Mouse (Mus musculus) heart, embryonic 10.5 days (tissue): ENCODE measurements around the gene Unc5a. TPM values are rescaled to one million over a fixed set of nuclear protein-coding genes. Genes with fewer than 3 reads are reported as not detected.

Experiments
- DNase-seq: peaks from one replicate; pipeline ENCODE4 v3.0.0-alpha.2; 2017; ENCODE audit warnings: low spot score
- H3K27ac ChIP-seq: fragments of 300-500 bp; sonication (generic); 2 replicates; pipeline ENCODE4 v1.5.1; 2016; ENCODE audit warnings: mild to moderate bottlenecking
- H3K27me3 ChIP-seq: fragments of 300-500 bp; sonication (generic); 2 replicates; pipeline ENCODE4 v1.6.1; 2016; ENCODE audit warnings: mild to moderate bottlenecking; ENCODE audit not compliant: poor library complexity, insufficient read depth, severe bottlenecking
- H3K36me3 ChIP-seq: fragments of 300-500 bp; sonication (generic); 2 replicates; pipeline ENCODE4 v1.6.1; 2016; ENCODE audit warnings: mild to moderate bottlenecking, moderate library complexity
- H3K4me1 ChIP-seq: fragments of 300-500 bp; sonication (generic); 2 replicates; pipeline ENCODE4 v1.6.1; 2016; ENCODE audit warnings: mild to moderate bottlenecking
- H3K4me3 ChIP-seq: fragments of 300-500 bp; sonication (generic); 2 replicates; pipeline ENCODE4 v1.5.1; 2016; ENCODE audit warnings: mild to moderate bottlenecking, moderate library complexity
- H3K9me3 ChIP-seq: fragments of 300-500 bp; sonication (generic); 2 replicates; pipeline ENCODE4 v1.6.1; 2016; ENCODE audit warnings: mild to moderate bottlenecking, moderate library complexity
- WGBS: fragments of 180-500 bp; shearing (Covaris S2); methylation state at CpG from one replicate; pipeline ENCODE4 v1.1.7; 2016; 5-methylcytosine and 5-hydroxymethylcytosine counted together
- polyA plus RNA-seq: library from polyadenylated mRNA; unstranded; fragments of >200 nt; fragmentation: Nextera tagmentation; extraction: Ambion mirVana; gene quantifications from 2 replicates; pipeline ENCODE4 v1.2.1, GENCODE M21; 2016

Unc5a gene
- polyA plus RNA-seq, 1 experiment from 2014 or later = 1.8 TPM

GRCm38 (mm10) chr13:54988181-54988760, 39.1 kb downstream of the Unc5a start:
- Histone ChIP-seq H3K36me3 (no peaks in the 10 kb centered on the region), H3K4me1 (peaks cover 27% of the 10 kb centered on the region), H3K9me3 (no peaks in the 10 kb centered on the region), H3K4me3 (no peak overlapping the region), H3K27ac (peak overlapping the region; percentile 44; the same call in 1 of the 2 replicates), H3K27me3 (peaks cover 67% of the 10 kb centered on the region)
- WGBS = 25% methylated on average over 7 of the region's 7 CpGs
- no peak for DNase-seq

GRCm38 (mm10) chr13:54992215-54992614, 43.0 kb downstream of the Unc5a start:
- H3K27me3 ChIP-seq = peaks cover 57% of the 10 kb centered on the region
- no peaks in the 10 kb centered on the region for H3K36me3 ChIP-seq
- no peaks in the 10 kb centered on the region for H3K9me3 ChIP-seq
- no peak overlapping the region for H3K27ac ChIP-seq
- H3K4me1 ChIP-seq = peaks cover 42% of the 10 kb centered on the region
- DNase-seq = no peak
- H3K4me3 ChIP-seq = no peak overlapping the region
- WGBS = 86% methylated on average over 7 of the region's 7 CpGs

- WGBS = 18% methylated on average over 4 of the region's 4 CpGs
- Histone ChIP-seq H3K4me1 (peaks cover 27% of the 10 kb centered on the region), H3K27me3 (peaks cover 64% of the 10 kb centered on the region), H3K9me3 (no peaks in the 10 kb centered on the region), H3K36me3 (no peaks in the 10 kb centered on the region), H3K27ac (peak overlapping the region; percentile 43; the same call in 1 of the 2 replicates), H3K4me3 (no peak overlapping the region)
- no peak for DNase-seq
Observed at GRCm38 (mm10) chr13:54994576-54994975, 45.4 kb downstream of the Unc5a start.

GRCm38 (mm10) chr13:54995161-54995560, 46.0 kb downstream of the Unc5a start:
- Histone ChIP-seq H3K27me3 (peaks cover 62% of the 10 kb centered on the region), H3K36me3 (no peaks in the 10 kb centered on the region), H3K27ac (no peak overlapping the region; the same call in 1 of the 2 replicates), H3K9me3 (no peaks in the 10 kb centered on the region), H3K4me1 (peaks cover 24% of the 10 kb centered on the region), H3K4me3 (no peak overlapping the region)
- DNase-seq = no peak
- 30% methylated on average over 6 of the region's 6 CpGs for WGBS

GRCm38 (mm10) chr13:54997568-54997967, 48.4 kb downstream of the Unc5a start:
- H3K36me3 ChIP-seq = no peaks in the 10 kb centered on the region
- no peak overlapping the region for H3K4me3 ChIP-seq
- H3K27me3 ChIP-seq = peaks cover 62% of the 10 kb centered on the region
- 81% methylated on average over 8 of the region's 8 CpGs for WGBS
- DNase-seq = no peak
- peaks cover 23% of the 10 kb centered on the region for H3K4me1 ChIP-seq
- H3K27ac ChIP-seq = no peak overlapping the region
- no peaks in the 10 kb centered on the region for H3K9me3 ChIP-seq

GRCm38 (mm10) chr13:55000433-55000832, 51.2 kb downstream of the Unc5a start:
- H3K4me1 ChIP-seq = no peaks in the 10 kb centered on the region; the same call in 1 of the 2 replicates
- no peak overlapping the region for H3K4me3 ChIP-seq
- no peaks in the 10 kb centered on the region for H3K36me3 ChIP-seq
- WGBS = 79% methylated on average over 10 of the region's 10 CpGs
- no peak overlapping the region for H3K27ac ChIP-seq
- no peaks in the 10 kb centered on the region for H3K9me3 ChIP-seq
- DNase-seq = no peak
- H3K27me3 ChIP-seq = peaks cover 75% of the 10 kb centered on the region

- H3K27me3 ChIP-seq = peaks cover 79% of the 10 kb centered on the region
Observed at GRCm38 (mm10) chr13:55002090-55002489, 52.9 kb downstream of the Unc5a start.

GRCm38 (mm10) chr13:55004646-55005045, 55.4 kb downstream of the Unc5a start:
- Histone ChIP-seq H3K9me3 (no peaks in the 10 kb centered on the region), H3K27ac (no peak overlapping the region), H3K27me3 (peaks cover 90% of the 10 kb centered on the region), H3K36me3 (no peaks in the 10 kb centered on the region), H3K4me1 (no peaks in the 10 kb centered on the region; the same call in 1 of the 2 replicates), H3K4me3 (no peak overlapping the region)
- no peak for DNase-seq
- WGBS = 77% methylated on average over 11 of the region's 11 CpGs

More at GRCm38 (mm10) chr13:55002090-55002489, 52.9 kb downstream of the Unc5a start:
- no peak for DNase-seq
- Histone ChIP-seq H3K9me3 (no peaks in the 10 kb centered on the region), H3K36me3 (no peaks in the 10 kb centered on the region), H3K4me1 (no peaks in the 10 kb centered on the region; the same call in 1 of the 2 replicates), H3K4me3 (no peak overlapping the region), H3K27ac (no peak overlapping the region)
- 75% methylated on average over 10 of the region's 10 CpGs for WGBS

GRCm38 (mm10) chr13:55005691-55006414, 56.6 kb downstream of the Unc5a start:
- 68% methylated on average over 31 of the region's 31 CpGs for WGBS
- Histone ChIP-seq H3K36me3 (no peaks in the 10 kb centered on the region), H3K4me1 (no peaks in the 10 kb centered on the region; the same call in 1 of the 2 replicates), H3K4me3 (no peak overlapping the region), H3K27ac (no peak overlapping the region), H3K9me3 (no peaks in the 10 kb centered on the region), H3K27me3 (peaks cover 94% of the 10 kb centered on the region)
- DNase-seq = no peak

GRCm38 (mm10) chr13:55006415-55006742, 57.2 kb downstream of the Unc5a start:
- H3K36me3 ChIP-seq = no peaks in the 10 kb centered on the region
- H3K27me3 ChIP-seq = peaks cover 92% of the 10 kb centered on the region
- 60% methylated on average over 7 of the region's 7 CpGs for WGBS
- DNase-seq = no peak
- no peak overlapping the region for H3K27ac ChIP-seq
- H3K4me1 ChIP-seq = no peaks in the 10 kb centered on the region; the same call in 1 of the 2 replicates
- no peaks in the 10 kb centered on the region for H3K9me3 ChIP-seq
- H3K4me3 ChIP-seq = no peak overlapping the region

- DNase-seq = no peak
- Histone ChIP-seq H3K9me3 (no peaks in the 10 kb centered on the region), H3K4me1 (peaks cover 6% of the 10 kb centered on the region), H3K27ac (no peak overlapping the region), H3K36me3 (no peaks in the 10 kb centered on the region), H3K4me3 (no peak overlapping the region), H3K27me3 (peaks cover 92% of the 10 kb centered on the region)
- WGBS = 83% methylated on average over 6 of the region's 6 CpGs
Observed at GRCm38 (mm10) chr13:55008589-55008988, 59.4 kb downstream of the Unc5a start.

- WGBS = 80% methylated on average over 15 of the region's 15 CpGs
- Histone ChIP-seq H3K4me1 (peaks cover 6% of the 10 kb centered on the region), H3K27me3 (peaks cover 81% of the 10 kb centered on the region)
Observed at GRCm38 (mm10) chr13:55011103-55011502, 61.9 kb downstream of the Unc5a start.

GRCm38 (mm10) chr13:55011981-55012478, 62.8 kb downstream of the Unc5a start:
- 5% methylated on average over 14 of the region's 14 CpGs for WGBS
- Histone ChIP-seq H3K9me3 (no peaks in the 10 kb centered on the region), H3K27me3 (peaks cover 72% of the 10 kb centered on the region), H3K4me1 (peaks cover 6% of the 10 kb centered on the region), H3K36me3 (no peaks in the 10 kb centered on the region), H3K4me3 (peak overlapping the region; percentile 29; the same call in 1 of the 2 replicates), H3K27ac (no peak overlapping the region)
- DNase-seq = no peak

More at GRCm38 (mm10) chr13:55011103-55011502, 61.9 kb downstream of the Unc5a start:
- Histone ChIP-seq H3K36me3 (no peaks in the 10 kb centered on the region), H3K27ac (no peak overlapping the region), H3K9me3 (no peaks in the 10 kb centered on the region), H3K4me3 (no peak overlapping the region)
- DNase-seq = no peak
